Mouse (Mus musculus) lung, postnatal 0 days (tissue): ENCODE data around the gene Sppl2b.

Experiments used
- CTCF ChIP-seq: IDR thresholded peaks from 2 replicates; pipeline ENCODE4 v1.5.1; 2016; ENCODE audit warnings: antibody characterized with exemption, mild to moderate bottlenecking
- EP300 ChIP-seq: IDR thresholded peaks from 2 replicates; pipeline ENCODE4 v1.6.1; 2016; ENCODE audit warnings: antibody characterized with exemption, mild to moderate bottlenecking, control low read depth

GRCm38 (mm10) chr10:80854913-80855748, at the start of gene Sppl2b, which contains the start of gene Lsm7:
- no peak for TF ChIP-seq EP300
- TF ChIP-seq CTCF = no peak
